Mouse (Mus musculus): ENCODE measurements around the gene Nrarp. TPM values are rescaled to one million over a fixed set of nuclear protein-coding genes. Genes with fewer than 3 reads are reported as not detected.

Gene Nrarp
- polyA plus RNA-seq, 1 experiment from 2014 or later = 1.3 TPM

DNA sequence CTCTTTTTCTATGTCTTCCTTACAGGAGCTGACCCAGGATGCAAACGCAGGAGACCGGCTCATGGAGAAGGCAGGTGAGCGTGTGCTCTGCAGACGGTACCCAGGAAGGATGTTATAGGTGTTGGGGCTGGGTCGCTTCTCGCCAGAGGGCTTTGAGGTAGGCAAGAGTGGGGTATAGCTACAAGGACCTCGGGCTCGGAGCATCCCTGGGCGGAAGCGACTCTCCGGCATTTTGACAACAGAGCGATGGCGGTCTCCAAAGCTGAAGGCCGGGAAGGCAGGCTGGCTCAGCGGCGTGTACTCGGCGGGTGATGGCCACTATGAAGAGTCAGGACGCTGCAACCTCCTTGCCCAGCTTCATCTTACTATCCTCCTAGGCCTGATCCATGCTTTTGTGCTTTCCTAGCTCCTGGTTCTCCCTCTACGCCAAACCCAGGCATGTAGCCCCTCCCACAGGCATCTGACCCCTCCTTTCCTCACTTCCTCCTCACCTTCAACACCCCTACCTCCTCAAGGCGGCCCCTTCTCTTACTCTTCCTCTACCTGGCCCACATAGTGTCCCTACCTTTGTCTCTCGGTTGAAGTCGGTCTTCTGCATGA, 32.8 kb downstream of the Nrarp start:
- no peak overlapping the region for H3K27ac ChIP-seq (ENCODE audit: low read length)
- WGBS (ENCODE audit: insufficient replicate concordance) = 71% methylated on average over 23 of the region's 23 CpGs
- peaks cover 18% of the 10 kb centered on the region for H3K4me1 ChIP-seq (ENCODE audit: control insufficient read depth, low read depth, low read length)
- no peaks in the 10 kb centered on the region for H3K27me3 ChIP-seq (ENCODE audit: control insufficient read depth, insufficient read depth, low read depth, low read length)
- no peak overlapping the region for H3K4me2 ChIP-seq (ENCODE audit: low read depth, low read length)
- H3K9ac ChIP-seq (ENCODE audit: low read depth, low read length) = no peak overlapping the region
- no peaks in the 10 kb centered on the region for H3K36me3 ChIP-seq (ENCODE audit: control insufficient read depth, insufficient read depth)
- H3K9me3 ChIP-seq (replicated peaks; ENCODE audit: control insufficient read depth, low read length) = no peaks in the 10 kb centered on the region
- no peak for ATAC-seq (ENCODE audit: low read depth)
- H3K4me3 ChIP-seq (ENCODE audit: low read depth, low read length) = no peak overlapping the region

DNA sequence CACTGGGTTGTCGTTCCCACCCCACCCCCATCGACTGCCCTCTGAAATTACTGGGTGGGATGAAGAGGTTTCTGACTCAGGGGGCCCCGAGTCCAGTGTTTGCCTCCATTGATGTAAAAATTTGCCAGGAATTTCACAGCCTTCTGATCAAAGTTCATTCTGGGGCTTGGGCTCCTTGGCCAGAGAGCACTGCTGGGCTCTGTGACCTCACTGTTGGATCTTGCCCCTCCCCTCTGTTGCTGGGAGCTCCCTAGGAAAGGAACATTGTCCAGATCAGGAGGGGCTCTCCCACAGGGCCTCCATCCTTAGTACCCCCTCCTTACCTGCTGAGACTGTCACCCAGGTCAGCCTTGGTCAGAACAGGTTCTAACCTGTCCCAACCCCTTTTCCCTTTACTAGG, 33.9 kb downstream of the Nrarp start, which contains the start of gene Stpg3:
Gene Stpg3 (minus strand): TSS at position 194 of the 400 bp plus-strand sequence.
- Histone ChIP-seq H3K4me3 (ENCODE audit: low read depth, low read length) (no peak within 1 kb of the TSS), H3K9ac (ENCODE audit: low read depth, low read length) (no peak within 1 kb of the TSS), H3K9me3 (replicated peaks; ENCODE audit: control insufficient read depth, low read length) (no peaks in the 10 kb centered on the region), H3K4me2 (ENCODE audit: low read depth, low read length) (no peak within 1 kb of the TSS), H3K27ac (ENCODE audit: low read length) (no peak within 1 kb of the TSS), H3K27me3 (ENCODE audit: control insufficient read depth, insufficient read depth, low read depth, low read length) (no peaks in the 10 kb centered on the region), H3K36me3 (ENCODE audit: control insufficient read depth, insufficient read depth) (no peaks in the 10 kb centered on the region), H3K4me1 (ENCODE audit: control insufficient read depth, low read depth, low read length) (peaks cover 18% of the 10 kb centered on the region)
- ATAC-seq (ENCODE audit: low read depth) = no peak
- 59% methylated on average over 3 of the region's 3 CpGs for WGBS (ENCODE audit: insufficient replicate concordance)

DNA sequence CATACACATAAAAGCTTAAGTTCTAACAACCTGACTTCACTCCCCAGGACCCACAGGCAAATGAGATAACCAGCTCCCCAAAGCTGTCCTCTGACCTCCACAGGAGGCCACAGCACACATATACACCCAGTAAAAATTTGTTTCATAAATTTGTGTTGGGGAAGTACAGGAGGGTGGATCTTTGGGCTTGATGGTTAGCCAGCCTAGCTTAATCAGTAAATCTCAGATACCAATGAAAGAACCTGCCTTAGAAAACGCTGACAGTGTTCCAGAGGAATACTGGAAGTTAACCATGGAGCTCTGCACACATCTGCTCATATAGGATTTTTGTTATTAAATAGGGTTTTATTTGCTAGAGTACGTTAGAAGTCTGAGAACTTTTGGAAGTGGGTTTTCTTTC, 37.1 kb downstream of the Nrarp start:
- H3K27ac ChIP-seq (ENCODE audit: low read length) = no peak overlapping the region
- H3K9ac ChIP-seq (ENCODE audit: low read depth, low read length) = no peak overlapping the region
- peaks cover 10% of the 10 kb centered on the region for H3K36me3 ChIP-seq (ENCODE audit: control insufficient read depth, insufficient read depth)
- H3K4me2 ChIP-seq (ENCODE audit: low read depth, low read length) = no peak overlapping the region
- H3K9me3 ChIP-seq (replicated peaks; ENCODE audit: control insufficient read depth, low read length) = no peaks in the 10 kb centered on the region
- H3K27me3 ChIP-seq (ENCODE audit: control insufficient read depth, insufficient read depth, low read depth, low read length) = no peaks in the 10 kb centered on the region
- no peak for ATAC-seq (ENCODE audit: low read depth)
- peaks cover 7% of the 10 kb centered on the region for H3K4me1 ChIP-seq (ENCODE audit: control insufficient read depth, low read depth, low read length)
- H3K4me3 ChIP-seq (ENCODE audit: low read depth, low read length) = no peak overlapping the region
- 51% methylated on average over 2 of the region's 2 CpGs for WGBS (ENCODE audit: insufficient replicate concordance)

DNA sequence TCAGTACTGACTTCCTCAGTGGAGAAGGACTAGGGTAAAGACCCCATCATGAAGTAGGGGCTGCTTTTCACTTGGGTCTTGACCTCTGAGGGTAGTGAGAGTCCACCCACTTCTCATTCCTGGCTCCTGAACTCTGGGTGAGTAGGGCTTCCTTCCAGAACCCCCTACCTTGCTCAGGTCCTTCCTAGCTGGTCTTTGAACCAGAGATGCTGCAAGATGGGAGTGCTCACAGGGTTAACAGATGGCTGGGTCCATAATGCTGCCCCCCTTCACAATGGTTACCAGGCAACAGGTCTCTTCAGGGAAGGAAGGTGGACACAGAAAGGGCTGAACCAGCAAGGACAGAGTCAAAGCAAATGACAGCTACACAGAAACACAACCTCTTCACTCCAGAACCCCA, 37.9 kb downstream of the Nrarp start, which contains the start of gene Fam166a:
Gene Fam166a (plus strand): TSS at position 301 of the 400 bp plus-strand sequence.
- H3K9me3 ChIP-seq (replicated peaks; ENCODE audit: control insufficient read depth, low read length) = no peaks in the 10 kb centered on the region
- H3K4me1 ChIP-seq (ENCODE audit: control insufficient read depth, low read depth, low read length) = peaks cover 12% of the 10 kb centered on the region
- no peak within 1 kb of the TSS for H3K4me3 ChIP-seq (ENCODE audit: low read depth, low read length)
- no peaks in the 10 kb centered on the region for H3K27me3 ChIP-seq (ENCODE audit: control insufficient read depth, insufficient read depth, low read depth, low read length)
- H3K36me3 ChIP-seq (ENCODE audit: control insufficient read depth, insufficient read depth) = peaks cover 14% of the 10 kb centered on the region
- H3K9ac ChIP-seq (ENCODE audit: low read depth, low read length) = no peak within 1 kb of the TSS
- H3K27ac ChIP-seq (ENCODE audit: low read length) = no peak within 1 kb of the TSS
- ATAC-seq (ENCODE audit: low read depth) = no peak
- H3K4me2 ChIP-seq (ENCODE audit: low read depth, low read length) = no peak within 1 kb of the TSS

DNA sequence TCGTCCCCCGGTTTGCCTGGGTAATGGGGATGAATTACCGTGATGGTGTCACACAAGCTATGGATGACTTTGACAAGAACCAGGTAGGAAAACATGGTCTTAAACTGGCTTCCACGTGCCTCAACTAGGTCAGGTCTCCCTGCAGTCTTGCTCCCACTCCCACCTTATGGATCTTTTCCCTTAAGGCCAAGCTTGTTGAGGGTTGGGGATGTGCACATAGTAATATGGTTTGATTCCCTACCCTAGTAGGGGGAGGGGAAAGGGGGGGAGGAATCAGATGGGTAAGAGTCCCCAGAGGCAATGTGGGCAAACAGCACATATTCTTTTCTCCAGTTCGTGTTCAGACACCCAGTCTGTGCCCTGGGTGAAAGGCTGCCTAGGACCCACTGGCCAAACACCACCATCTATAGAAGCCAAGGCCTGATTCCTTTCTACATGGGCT, 40.8 kb downstream of the Nrarp start:
- H3K4me2 ChIP-seq (ENCODE audit: low read depth, low read length) = no peak overlapping the region
- 67% methylated on average over 5 of the region's 5 CpGs for WGBS (ENCODE audit: insufficient replicate concordance)

DNA sequence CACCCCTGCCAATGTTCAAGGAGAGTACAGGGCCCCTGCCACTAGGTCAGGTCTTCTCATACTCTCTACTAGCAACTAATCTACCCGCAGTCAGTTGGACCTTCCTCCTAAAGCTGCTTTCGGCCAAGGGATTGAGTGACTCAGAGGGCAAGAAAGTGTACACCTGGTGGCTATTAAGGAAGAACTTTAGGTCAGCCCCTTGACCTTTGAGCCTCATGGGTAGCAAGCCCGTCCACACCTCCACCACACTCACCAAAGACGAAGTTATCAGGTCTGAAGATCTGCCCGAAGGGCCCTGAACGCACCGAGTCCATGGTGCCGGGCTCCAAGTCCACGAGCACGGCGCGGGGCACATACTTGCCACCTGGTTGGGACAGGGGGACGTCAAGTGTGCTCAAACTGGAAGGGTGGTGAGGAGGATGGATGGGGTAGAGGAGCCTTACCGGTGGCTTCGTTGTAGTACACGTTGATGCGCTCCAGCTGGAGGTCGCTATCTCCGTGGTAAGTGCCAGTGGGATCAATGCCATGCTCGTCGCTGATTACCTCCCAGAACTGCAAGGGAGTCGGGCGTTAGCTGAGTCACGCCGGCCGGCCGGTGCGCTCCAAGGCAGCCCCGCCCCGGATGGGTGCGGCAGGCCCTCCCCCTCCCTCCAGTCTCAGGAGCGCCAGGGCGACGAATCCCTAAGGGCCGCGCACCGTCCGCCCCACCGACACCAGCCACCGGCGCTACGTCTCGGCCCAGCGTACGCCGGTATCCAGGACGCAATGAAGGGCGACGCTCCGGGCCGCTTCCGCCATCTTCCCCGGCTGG, 43.3 kb downstream of the Nrarp start:
- Histone ChIP-seq H3K27me3 (ENCODE audit: control insufficient read depth, insufficient read depth, low read depth, low read length) (no peaks in the 10 kb centered on the region), H3K4me1 (ENCODE audit: control insufficient read depth, low read depth, low read length) (peaks cover 27% of the 10 kb centered on the region), H3K4me3 (ENCODE audit: low read depth, low read length) (peak overlapping the region; percentile 81), H3K27ac (ENCODE audit: low read length) (peak overlapping the region; percentile 100), H3K9ac (ENCODE audit: low read depth, low read length) (peak overlapping the region; percentile 93), H3K9me3 (replicated peaks; ENCODE audit: control insufficient read depth, low read length) (no peaks in the 10 kb centered on the region), H3K4me2 (ENCODE audit: low read depth, low read length) (peak overlapping the region; percentile 71), H3K36me3 (ENCODE audit: control insufficient read depth, insufficient read depth) (peaks cover 18% of the 10 kb centered on the region)
- peak; percentile 75 for ATAC-seq (ENCODE audit: low read depth)
- under 1% methylated on average over 52 of the region's 53 CpGs for WGBS (ENCODE audit: insufficient replicate concordance)

More for the DNA sequence above, 40.8 kb downstream of the Nrarp start:
- H3K27me3 ChIP-seq (ENCODE audit: control insufficient read depth, insufficient read depth, low read depth, low read length) = no peaks in the 10 kb centered on the region
- peak overlapping the region; percentile 10; the same call in 1 of the 2 replicates for H3K4me3 ChIP-seq (ENCODE audit: low read depth, low read length)
- peaks cover 18% of the 10 kb centered on the region for H3K4me1 ChIP-seq (ENCODE audit: control insufficient read depth, low read depth, low read length)
- no peak overlapping the region for H3K9ac ChIP-seq (ENCODE audit: low read depth, low read length)
- H3K27ac ChIP-seq (ENCODE audit: low read length) = no peak overlapping the region
- no peak for ATAC-seq (ENCODE audit: low read depth)
- no peaks in the 10 kb centered on the region for H3K9me3 ChIP-seq (replicated peaks; ENCODE audit: control insufficient read depth, low read length)
- peaks cover 18% of the 10 kb centered on the region for H3K36me3 ChIP-seq (ENCODE audit: control insufficient read depth, insufficient read depth)

DNA sequence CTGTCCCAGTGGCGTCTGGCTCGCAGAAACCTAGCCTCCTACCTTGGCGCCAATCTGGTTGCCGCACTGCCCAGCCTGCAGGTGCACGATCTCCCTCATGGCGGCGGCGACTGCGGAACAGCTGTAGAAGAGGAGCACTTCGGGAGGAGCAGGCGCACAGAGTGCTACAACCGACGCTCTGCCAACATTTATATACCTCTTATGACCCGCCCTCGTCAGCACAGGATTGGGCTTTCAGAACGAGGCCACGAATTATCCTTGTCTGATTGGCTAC, 43.9 kb downstream of the Nrarp start, which contains the start of gene Tubb4b:
Gene Tubb4b (minus strand): TSS at position 211 of the 274 bp plus-strand sequence.
- peak within 1 kb of the TSS; percentile 73 for H3K4me2 ChIP-seq (ENCODE audit: low read depth, low read length)
- peaks cover 18% of the 10 kb centered on the region for H3K36me3 ChIP-seq (ENCODE audit: control insufficient read depth, insufficient read depth)
- H3K9ac ChIP-seq (ENCODE audit: low read depth, low read length) = peak within 1 kb of the TSS; percentile 93
- no peaks in the 10 kb centered on the region for H3K27me3 ChIP-seq (ENCODE audit: control insufficient read depth, insufficient read depth, low read depth, low read length)
- WGBS (ENCODE audit: insufficient replicate concordance) = 0% methylated on average over 17 of the region's 17 CpGs
- H3K9me3 ChIP-seq (replicated peaks; ENCODE audit: control insufficient read depth, low read length) = no peaks in the 10 kb centered on the region
- peaks cover 29% of the 10 kb centered on the region for H3K4me1 ChIP-seq (ENCODE audit: control insufficient read depth, low read depth, low read length)
- H3K27ac ChIP-seq (ENCODE audit: low read length) = peak within 1 kb of the TSS; percentile 100
- peak within 1 kb of the TSS; percentile 81 for H3K4me3 ChIP-seq (ENCODE audit: low read depth, low read length)
- no peak for ATAC-seq (ENCODE audit: low read depth)

DNA sequence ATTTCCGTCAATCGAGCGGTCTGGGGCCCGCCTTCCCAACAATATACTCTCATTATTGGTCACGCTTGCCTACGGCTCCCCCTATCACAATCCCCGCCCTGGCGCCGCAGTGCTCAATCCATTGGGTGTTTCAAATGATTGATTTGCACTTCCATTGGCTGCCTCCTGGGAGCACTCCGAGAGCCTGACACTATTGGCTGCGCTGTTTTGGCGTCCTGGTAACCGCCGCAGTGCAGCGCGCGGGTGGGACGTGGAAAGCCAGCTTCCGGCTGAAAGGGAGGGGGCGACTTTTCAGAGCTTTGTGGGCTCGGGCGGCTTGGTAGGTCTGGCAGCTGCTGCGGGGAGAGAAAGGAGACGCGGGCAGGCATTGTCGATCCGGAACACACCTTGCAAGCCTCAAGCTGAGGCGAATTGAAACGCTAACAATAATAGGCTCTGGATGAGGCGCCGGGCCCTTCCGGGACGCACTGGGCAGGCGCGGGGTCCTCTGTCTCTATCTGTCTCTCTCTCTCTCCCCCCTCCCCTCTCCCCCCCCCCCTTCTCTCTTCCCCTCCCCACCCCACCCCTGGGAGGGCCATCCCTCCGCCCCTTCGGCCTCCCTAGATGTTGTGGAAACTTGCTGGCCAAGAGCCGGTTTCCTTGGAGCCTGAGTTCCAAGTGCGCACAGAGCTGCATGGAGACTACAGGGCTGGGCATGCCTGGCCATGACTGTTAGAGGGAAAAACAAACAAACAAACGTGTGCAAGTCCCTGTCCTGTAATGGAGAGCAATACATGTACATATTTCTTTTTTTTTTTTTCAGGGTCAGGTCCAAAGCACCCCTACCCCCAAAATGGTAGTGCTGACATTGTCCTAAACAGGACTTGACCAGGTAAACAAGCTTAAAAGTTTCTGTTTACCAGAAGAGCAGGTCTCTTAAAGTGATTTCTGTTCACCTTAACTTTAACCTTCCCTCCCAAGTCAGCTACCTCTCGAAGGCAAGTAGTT, 44.5 kb downstream of the Nrarp start:
- Histone ChIP-seq H3K27me3 (ENCODE audit: control insufficient read depth, insufficient read depth, low read depth, low read length) (no peaks in the 10 kb centered on the region), H3K36me3 (ENCODE audit: control insufficient read depth, insufficient read depth) (peaks cover 18% of the 10 kb centered on the region), H3K4me3 (ENCODE audit: low read depth, low read length) (peak overlapping the region; percentile 81), H3K9ac (ENCODE audit: low read depth, low read length) (peak overlapping the region; percentile 83), H3K4me1 (ENCODE audit: control insufficient read depth, low read depth, low read length) (peaks cover 29% of the 10 kb centered on the region), H3K9me3 (replicated peaks; ENCODE audit: control insufficient read depth, low read length) (no peaks in the 10 kb centered on the region), H3K27ac (ENCODE audit: low read length) (peak overlapping the region; percentile 99), H3K4me2 (ENCODE audit: low read depth, low read length) (peak overlapping the region; percentile 73)
- 2% methylated on average over 41 of the region's 41 CpGs for WGBS (ENCODE audit: insufficient replicate concordance)
- peak; percentile 89 for ATAC-seq (ENCODE audit: low read depth)
